Mouse (Mus musculus) erythroblast, adult 5-6 weeks (primary cell): Measurements from ENCODE around the gene Trim46. TPM values are rescaled to one million over a fixed set of nuclear protein-coding genes. Genes with fewer than 3 reads are reported as not detected.
A peak's percentile ranks its signal among the peaks of the same experiment; 100 is the strongest.

ENCODE experiments used
- ATAC-seq: replicated peaks from 2 replicates; pipeline ENCODE4 v1.8.0; 2016; ENCODE audit warnings: moderate number of reproducible peaks, mild to moderate bottlenecking, moderate TSS enrichment, inconsistent platforms; ENCODE audit not compliant: poor library complexity, low FRiP score, severe bottlenecking
- total RNA-seq, 2 experiments: library from RNA; stranded (forward) in 1 of 2; stranded (reverse) in 1 of 2; fragments of 150-400 nt in 1 of 2; fragments of 200-764, 138-1000 nt in 1 of 2; gene quantifications; 2 replicates each; pipeline versions ENCODE4 v1.2.3 to v1.2.4; 2015 to 2017; ENCODE audit warnings: low replicate concordance in 2 of 2

Trim46 gene
- total RNA-seq (2015; ENCODE audit: low replicate concordance), result not detected in 2 replicates
- not detected in 2 replicates for total RNA-seq (2017; ENCODE audit: low replicate concordance)

DNA sequence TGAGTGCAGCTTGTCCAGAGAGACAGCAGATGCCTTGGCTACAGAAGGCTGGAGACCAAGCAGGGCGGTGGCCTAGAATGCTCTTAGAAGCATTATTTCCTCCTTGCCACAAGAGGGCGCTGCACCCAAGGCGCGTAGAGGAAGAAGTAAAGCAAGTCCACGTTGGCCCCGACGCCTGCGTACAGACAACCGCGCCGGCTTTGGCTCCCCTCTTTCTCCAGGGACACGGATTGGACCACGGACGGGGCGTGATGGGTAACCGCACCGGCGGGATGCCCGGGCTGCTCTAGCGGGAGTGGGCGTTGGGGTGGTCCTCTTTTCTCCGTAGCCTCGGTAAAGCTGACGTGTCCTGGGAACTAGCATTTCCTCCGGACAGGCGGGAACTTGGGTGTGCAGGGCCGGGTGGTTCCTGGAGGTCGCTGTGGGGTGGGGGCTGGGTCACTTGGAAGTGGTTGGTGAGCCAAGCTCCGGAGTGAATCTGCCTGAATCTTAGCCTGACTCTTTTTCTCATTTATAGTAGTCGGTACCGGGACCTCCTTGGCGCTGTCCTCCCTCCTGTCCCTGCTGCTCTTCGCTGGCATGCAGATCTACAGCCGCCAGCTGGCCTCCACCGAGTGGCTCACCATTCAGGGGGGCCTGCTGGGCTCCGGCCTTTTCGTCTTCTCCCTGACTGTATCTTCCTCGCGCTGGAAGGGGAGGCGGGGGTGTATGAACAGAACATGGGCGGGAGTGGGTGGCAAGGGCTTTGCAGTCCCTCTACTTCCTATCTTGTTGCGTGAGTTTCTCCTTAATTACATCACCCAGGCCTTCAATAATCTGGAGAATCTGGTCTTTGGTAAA lies at the start of gene Trim46:
Trim46 (minus strand) TSS at position 49 of the 840 bp plus-strand sequence.
- ATAC-seq, result peak; percentile 89

DNA sequence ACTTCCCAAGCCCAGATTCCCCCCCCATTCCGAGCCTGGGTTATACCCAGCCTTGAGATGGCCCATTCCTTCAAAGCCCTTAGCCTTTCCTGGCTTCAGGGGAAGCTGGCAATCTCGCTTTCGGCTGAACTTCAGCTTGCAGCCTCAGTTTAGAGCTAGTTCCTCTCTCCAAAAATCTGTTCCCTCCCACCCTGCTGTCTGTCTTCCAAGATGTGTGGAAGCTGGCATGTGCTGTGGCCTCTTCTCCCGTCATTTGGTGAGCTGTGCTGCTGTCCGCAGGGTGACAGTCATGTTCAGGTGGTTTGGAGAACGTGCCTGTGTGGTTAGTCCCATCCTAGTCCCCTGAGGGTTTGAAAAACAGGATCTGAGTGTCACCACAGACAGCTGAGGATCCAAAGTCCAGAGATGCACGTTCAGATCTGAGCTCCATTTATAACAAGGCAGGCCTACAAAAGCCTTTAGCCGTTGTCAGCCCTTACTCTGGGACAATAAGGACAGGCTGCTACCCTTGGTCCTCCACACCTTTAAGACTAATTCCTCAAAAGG lies 49.6 kb upstream of the Trim46 start:
- no peak for ATAC-seq

DNA sequence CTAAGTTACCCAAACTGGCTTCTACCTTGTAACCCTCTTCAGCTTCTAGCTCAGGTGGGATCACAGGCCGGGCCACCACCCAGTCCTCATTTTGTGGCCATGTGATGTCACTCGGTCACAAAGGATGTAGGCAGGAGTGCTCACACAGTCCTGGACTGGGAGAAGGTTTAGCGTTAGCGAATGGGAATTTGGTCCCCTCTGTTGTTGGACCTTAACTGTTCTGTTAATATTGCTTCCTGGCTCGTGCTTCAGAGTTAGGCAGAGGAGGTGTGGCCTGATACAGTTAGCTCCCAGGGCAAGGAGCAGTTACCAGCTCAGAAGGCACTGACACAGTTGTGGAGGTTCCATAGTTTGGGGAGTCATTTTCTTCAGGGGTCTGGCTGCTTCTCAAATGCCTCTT lies 48.1 kb upstream of the Trim46 start:
- ATAC-seq, result no peak

DNA sequence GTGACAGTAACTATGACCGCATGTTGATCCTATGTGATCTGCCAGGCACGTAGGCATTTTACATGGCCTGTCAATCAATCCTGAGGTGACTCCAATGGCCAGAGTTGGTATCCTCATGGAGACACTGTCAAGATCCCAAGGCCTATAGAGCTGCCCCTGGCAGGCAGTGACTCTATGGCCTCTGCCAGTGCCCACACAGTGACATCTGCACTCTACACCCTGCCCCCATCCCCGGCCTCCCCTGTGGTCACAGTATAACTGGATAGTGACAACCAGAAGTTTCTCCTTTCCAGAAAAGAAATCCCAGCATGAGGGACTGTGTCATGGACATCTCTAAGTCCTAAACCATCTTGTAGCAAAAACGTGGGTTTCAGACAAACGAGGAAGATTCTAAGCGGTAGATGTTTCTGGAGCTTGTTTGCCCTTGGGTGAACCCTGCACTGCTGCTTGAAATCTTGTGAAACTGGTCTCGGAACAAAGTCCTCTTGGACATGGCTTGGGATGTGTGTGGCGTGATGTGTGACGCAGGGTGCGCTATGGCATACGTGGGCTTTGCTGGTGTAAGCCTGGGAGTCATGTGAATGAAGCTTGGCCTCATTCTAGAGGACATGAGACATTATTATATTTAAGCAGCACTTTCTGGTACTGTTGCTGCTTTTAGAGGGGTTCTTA lies 47.3 kb upstream of the Trim46 start:
- ATAC-seq, result no peak

DNA sequence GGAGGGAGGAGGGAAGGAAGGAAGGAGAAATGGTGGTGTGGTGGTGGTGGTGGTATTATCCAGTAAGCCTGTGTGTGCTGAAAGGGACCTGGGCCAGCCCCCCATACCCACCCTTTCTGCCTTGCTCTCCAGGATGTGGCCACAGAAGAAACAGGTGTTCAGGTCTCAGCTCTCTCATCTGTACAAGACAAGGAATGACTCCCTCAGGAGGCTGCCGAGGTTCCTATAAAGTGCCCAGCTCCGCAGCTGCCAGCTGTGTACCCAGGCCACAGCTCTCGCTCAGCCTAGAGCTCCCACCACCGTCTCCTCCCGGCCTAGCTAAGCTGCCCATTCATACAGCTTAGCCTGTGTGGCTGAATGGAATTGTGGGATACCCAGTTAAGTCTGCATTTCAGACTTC lies 46.2 kb upstream of the Trim46 start:
- ATAC-seq, result no peak

DNA sequence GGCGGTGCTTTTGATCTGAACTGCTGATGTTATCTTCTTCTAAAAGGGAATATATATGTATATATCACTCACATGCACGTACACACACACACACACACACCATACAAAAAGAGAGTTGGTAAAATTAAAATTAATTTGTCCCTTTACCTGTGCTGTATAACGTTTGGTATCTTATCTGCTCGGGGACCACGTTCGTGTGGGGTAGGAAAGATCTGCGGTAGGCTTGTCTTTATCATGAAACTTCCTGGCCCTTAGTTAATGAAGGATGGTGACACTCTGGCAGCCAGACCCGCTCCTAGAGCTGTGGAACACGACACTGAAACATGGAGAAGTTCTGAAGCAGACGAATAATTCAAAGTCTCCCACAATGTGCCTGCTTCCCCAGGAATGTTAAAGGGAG lies 45.8 kb upstream of the Trim46 start:
- no peak for ATAC-seq

DNA sequence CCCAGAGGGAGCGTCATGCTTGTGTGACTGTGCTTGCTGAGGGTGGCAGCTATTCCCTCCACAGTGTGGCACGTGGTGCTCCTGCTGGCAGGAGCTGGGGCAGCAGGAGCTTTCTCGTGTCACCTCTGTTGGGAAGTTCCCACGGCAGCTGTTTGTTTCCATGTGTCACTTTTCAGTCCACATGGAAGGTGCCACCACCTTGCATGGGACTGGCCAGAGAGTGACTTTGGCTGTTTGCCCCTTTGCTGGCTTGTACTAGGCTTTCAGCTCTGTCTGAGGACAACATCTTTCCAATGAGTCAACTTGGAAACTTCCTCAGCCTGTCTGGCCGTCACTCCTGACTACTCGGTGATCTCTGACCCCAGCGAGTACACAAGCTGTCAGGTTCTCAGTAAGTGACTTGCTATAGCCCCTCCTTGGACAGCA lies 42.4 kb upstream of the Trim46 start:
- ATAC-seq, result no peak

DNA sequence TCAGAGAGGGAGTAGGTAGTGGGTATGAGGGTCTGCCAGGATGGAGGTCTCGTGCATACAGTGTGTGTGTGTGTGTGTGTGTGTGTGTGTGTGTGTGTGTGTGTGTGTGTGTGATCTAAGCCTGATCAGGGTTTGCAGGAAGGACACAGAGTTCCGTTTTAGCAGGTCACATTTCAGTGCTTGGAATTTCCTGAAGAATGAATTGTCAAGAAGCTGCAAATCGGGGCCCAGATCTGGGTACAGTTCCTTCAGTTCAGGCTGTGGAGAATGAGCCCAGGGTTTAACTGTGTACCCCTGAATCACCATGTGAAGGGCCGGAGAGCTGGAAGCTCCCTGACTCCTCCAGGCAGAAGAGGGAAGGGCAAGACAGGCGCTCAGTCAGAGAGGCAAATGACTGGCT lies 41.2 kb upstream of the Trim46 start:
- ATAC-seq, result no peak

DNA sequence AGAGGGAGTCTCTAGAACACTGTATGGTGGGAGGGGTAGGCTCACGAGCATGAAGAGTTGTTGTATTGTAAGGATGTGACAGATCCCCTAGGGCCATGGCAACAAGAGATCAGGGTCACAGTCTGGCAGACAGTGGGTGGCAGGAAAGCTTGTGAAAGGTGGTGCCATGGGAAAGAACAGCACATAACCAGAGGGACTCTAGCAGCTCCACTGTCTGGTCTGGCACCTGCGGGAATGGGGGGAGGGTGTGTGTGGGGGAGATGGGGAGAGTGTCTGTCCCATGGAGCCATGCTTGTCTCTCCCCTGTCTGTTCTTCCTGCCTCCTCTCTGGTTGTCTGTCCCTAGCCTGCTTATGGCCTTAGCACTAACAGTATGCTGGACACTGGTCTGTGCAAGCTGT lies 39.4 kb upstream of the Trim46 start:
- no peak for ATAC-seq

DNA sequence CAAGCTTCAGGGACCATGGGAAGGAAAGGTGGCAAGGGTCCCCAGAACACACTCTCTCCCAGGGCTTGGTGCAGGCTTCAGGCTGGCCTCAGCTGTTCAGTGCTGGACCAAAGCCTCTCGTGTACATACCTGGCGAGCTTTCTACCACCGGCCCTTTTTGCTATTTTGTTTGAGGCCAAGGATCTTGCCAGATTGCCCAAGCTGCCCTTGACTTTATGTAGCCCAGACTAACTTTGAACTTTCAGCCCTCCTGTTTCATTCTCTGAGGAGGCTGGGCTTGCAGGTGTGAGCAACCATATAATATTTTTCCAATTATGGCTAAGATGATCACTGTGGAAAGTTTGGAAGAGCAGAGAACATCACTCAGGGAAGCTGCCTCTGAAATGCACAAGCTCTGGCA lies 38.2 kb upstream of the Trim46 start:
- ATAC-seq, result no peak

DNA sequence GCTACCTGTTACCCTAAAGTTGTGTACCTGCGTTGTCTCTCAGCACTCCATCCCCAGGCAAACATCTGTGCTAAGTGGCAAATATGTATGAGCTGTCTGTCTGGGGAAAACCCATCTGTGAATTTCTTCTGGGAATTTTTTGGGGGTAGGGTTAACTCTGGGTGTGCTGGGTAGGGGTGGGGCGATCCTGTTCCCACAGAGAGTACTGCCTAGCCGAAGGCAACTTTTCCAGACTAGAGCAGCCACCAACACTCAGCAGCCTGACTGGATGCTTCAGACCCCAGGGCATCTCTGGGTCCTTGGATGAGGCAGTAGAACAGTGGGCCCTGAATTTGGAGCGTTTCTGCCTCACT lies 36.2 kb upstream of the Trim46 start:
- no peak for ATAC-seq

DNA sequence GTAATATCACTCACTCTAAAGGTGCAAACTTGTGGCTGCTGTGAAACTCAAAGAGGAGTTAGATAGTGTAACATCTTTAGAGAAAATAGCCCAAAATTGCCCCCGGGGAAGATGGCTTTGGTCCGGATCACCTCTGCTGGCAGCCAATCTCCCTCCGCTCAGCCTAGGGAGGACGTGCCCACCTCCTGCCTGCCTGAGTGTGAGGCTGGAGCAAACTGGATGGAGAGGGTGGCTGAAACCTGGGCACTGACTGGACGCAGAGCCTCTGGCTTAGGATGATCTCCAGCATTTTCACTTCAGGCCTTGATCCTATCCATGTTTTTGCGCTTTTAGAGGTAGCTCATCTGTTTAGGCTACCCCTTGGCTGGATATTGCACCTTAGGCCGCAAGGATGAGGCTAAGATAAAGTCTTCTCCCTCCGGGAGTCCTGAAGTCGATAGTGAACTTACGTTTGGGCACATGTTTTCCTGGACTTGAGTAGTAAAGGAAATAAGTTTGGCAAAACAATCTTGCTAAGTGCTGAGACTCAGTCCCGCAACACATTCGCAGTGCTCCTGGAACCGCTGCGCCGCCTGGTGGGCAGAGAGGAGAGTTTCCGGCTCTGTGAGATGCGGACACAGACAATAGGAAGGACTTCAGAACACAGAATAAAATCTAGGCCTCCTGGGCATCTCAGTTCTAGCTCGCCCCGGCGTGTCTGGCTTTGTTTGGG lies 35.6 kb upstream of the Trim46 start:
- ATAC-seq, result 0 out of 2 replicates have a peak, but pooled peaks have one; percentile 48

DNA sequence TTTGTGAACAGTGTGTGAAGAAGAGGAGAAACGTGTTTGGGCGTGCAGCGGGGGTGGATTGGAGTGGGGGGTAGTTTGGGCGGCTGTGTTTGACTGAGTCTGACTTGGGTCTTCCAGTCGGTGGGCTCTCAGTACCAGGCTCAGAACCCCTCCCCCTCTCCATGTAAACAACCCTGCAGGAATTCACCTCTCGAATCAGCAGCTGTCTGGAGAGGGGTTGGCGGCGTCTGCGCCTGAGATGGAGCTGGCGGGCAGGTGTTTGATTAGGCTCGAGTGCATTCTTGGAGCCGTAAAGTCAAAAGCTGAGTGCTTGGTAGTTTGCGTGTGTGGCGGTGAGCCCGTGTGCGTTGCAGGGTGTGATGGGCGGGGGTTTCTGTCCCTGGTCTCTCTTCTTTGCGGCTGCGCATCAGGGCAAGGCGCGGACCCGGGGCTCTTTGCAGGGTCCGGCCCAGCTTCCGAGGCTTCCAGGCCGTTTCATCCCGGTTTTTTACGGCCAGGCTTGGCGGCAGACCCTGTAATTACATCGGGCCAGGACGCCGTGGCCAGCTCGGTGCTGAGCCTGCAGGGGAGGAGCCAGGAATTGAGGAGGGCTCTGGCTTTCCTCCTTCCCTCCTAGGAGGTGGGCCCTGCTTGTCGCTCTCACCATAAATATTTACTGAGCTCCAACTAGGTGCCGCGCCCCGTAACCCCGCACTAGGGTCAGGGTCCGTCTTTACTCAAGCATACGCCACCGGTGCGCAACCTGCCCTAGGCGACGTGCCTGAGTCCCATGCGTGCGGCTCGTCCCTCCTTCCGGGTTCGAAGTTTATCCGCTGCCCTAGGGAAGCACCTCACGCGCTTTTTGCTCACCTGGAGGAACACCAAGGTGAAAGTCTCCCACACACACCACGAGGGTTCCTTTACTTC lies 34.8 kb upstream of the Trim46 start, which contains the start of gene Efna1:
Efna1 (minus strand) TSS at position 537 of the 906 bp plus-strand sequence.
- no peak for ATAC-seq

DNA sequence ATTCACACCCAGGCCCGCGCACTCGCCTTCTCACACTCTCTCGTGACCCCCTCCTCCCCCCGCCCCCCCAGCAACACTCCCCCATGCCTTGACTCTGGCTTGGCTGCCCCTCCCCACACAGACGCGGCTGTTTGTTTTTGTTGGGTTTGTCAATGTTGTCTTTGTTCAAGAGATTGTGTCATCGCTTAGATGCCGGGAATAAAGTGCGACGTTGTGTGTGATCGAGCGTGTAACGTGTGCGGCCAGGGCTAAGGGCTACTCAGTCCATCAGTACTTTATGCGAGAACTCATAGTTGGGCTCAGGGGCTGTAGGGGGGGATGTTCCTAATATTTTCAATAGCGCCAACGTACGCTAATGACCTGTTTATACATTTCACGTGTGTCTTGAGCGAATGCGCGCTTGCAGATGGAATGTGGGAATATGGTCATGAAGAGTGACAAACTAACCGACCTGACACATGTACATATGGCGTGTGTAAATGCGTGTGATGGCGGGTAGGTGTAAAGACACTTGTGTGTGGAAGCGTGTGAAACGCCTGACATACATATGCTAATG lies 34.0 kb upstream of the Trim46 start:
- ATAC-seq, result no peak

DNA sequence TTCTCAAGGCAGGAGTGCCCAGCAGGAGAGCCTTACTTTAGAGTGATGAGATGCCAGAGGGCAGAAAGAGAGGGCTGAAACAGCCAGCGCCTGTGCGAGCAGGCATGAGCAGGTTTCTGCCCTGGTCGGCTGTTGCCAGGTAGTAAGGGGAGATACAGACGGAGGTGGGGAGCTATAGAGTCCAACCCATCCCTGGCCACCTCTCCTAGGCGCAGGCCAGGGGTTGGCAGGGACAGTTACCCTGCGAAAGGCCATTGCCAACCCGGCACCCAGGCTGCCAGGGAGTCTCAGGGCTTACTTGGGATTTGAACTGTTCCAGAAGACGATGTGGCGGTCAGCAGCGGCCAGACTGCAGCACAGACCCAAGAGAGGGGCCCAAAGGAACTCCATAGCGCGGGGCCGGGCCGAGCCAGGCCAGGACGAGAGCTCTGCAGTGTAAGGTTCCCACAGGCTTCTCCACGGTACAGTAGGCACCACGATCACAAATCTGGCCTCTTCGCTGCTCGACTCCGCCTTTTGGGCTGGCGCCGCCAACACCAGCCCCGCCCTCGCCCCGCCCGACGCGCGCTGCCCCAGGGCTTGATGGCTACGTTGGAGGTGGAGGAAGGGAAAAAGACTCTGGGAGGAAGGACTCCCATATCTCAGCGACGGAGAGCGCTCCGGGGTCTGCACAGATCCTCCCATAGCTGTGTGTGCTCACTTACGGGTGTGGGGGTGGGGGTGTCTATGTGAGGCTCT lies 33.2 kb upstream of the Trim46 start:
- no peak for ATAC-seq

DNA sequence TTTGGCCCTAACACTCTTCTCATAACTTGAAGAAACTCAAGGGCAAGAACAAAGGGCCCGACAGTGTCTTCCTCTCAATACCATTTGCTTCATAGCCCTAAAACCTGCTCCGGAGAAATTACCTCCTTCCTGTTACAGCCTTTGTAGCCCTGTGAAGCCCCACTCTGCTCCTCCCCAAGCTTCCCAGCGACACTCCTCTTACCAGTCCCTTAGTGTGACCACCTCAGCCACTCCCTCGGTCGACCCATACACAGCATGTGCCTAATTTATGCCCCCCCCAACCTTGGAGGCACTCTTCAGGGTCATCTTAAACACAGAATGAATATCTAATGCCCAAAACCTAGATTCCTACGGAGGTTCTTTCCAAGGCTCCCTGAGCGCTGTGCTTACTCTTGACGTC lies 32.5 kb upstream of the Trim46 start:
- no peak for ATAC-seq

DNA sequence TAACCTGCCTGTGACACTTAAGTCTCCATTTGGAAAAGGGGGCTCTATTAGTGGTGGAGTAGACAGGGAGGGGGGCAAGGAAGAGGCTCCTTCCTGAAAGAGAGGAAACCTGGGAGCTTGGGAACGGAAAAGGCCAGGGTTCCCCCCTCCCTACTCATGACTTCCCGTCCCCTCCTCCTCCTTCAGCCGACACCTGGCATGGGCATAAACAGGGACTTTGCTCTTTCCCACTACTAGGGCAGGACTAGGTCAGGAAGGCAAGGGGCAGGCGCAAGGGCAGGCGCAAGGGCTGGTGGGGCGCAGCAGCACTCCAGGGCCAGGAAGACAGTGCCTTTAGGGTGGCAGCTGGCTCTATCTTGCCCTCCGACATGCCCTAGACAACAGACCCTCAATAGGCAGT lies 32.0 kb upstream of the Trim46 start:
- ATAC-seq, result no peak

DNA sequence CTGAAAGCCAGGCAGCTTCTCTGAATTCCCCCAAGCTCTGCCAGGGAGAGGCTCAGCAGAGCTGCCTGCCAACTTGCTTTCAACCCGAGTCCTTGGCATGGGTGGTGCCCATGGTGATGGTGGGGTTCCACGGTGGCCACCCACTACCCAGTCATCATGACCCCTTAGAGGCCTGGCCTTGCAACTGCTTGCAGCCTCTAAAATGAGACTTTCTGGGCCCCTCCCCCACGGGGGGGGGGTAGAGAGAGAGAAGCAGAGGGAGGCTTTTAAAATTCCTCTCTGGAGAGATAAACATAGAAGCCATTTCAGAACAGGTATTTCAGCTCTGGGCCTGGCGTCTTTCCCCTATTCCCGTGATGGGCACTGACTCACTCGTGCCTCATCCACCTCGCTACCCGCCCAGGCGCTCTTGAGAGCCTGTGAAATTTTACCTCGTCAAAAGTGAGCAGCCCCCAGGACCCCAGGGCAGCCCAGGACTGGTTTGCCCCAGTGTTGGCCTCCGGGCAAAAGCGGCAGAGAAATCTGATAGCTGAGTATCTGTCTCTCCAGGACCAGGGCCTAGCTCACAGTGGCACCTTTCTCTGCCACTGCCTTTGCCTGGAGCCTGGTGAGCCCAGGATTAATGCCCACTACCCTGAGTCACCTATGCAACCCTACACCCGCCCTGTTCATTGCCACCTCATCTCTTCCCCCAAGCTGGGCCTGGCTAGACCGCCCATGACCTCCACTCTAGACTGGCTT lies 31.3 kb upstream of the Trim46 start:
- ATAC-seq, result no peak
